Mouse (Mus musculus): ENCODE results near the gene Vmn1r21.
"Not testable (repeated sequence)": the region's sequence is repeated elsewhere in the genome, so short reads cannot be mapped to it uniquely, and the experiment has no call there.

The Vmn1r21 gene

DNA sequence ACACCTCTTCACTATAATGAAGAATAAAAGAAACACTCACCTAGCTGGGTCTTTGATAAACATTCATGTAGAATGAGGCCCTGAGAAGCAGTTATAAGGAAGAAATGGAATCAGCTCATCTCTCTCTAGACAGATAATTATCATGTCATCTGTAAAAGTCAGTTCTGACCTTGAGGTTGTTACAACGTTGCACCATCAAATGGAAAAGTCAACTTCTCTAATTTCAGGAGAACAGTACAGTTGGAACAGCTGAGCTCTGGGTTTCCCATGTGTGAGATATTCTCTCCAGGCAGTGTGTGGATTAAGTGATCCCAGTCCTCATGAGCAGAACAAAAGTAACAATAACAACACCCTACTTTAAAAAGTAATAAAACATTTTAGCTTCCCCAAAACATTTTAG lies at the start of gene Vmn1r21:
Gene Vmn1r21 (minus strand): TSS at position 58 of the 400 bp plus-strand sequence.
- DNase-seq (ENCODE audit: low spot score in 2 of 2), result no peak

DNA sequence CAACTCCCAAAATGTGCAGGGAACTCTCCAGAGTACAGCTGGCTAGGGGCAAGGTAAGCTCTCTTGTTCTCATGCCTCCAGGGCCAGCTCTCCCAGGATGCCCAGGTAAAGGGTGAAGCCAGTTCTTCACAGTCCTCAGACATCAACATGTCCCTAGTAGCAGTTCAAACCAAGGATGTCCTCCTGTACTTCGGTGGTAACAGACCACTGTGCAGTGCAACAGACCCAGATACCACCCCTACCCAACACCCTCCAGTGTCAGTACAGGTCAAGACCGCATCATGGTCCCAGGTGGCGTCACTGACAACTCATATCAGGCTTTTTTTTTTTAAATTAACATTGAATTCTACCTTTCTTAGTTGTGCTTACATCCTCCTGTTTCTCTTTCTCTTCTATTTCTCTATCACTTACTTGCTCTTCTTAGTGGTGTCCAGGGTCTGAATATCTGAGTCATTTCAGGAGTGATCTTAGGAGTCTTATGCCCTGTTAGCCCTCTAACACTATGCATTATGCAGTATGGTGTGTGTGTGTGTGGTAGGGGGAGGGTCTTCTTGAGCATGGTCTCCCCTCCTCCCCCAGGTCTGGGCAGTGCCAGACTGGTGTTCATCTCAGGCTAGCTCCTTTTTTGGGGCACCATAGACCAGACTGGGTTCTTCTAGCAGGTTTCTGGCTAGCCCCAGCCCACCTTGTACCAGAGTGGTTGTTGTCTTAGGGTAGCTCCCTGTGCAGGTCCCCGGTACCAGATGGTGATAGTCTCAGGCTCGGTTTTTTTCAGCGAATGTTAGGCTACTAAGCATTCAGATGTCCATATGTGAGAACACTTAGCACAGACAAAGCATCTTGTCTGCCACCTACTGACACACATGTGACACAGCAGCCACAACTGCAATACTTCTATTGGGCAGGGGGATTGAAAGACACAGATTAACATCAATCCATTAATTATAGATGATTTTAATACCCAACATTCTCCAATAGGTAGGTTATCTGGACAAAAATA lies 9.2 kb upstream of the Vmn1r21 start:
- DNase-seq (ENCODE audit: low spot score in 2 of 2), result peak; percentile 11 to 36

DNA sequence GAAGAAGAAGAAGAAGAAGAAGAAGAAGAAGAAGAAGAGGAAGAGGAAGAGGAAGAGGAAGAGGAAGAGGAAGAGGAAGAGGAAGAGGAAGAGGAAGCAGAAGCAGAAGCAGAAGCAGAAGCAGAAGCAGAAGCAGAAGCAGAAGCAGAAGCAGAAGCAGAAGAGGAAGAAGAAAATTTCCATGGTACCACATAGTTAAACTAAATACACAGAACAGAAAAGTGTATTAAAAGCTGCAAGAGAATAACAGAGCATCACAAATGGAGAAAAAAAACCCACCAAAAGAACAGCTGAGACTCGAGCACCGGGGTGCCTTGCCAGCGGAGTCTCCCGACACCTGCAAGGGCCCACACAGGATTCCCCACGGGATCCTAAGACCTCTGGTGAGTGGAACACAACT lies 1.0 kb upstream of the Vmn1r21 start:
- DNase-seq (ENCODE audit: low spot score in 2 of 2), result not testable (repeated sequence)

DNA sequence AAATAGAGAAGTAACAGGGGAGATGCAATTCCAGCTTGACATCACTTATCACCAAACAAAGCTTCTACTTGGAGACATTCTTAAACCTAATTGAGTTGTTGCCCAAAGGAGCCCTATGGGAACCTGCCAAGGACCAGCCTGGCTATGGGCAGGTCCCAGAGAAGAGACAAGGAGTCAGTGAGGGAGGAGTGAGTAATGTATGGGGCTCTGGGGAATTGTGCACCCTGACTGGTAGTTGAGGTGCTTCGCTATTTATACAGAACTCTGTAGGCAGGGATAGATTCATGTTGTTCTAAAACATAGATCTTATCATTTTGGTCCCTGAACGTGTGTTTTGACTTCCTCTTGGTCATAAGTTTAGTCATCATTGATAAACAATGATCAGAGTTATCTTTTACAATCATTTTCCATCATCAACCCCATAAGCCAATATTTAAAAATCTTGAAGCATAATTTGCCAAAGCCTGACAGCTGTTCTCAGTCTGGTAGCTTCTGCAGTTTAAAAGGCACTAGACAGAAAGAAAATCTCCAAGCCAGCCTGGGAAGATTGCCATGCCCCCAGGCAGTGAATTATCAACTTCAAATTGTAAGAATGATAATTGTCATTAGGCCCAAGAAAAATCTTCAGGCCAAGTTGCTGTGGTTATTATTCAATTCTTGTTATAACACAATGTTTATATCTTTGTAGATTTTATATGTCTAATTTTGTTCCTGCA lies 10.3 kb downstream of the Vmn1r21 start:
- DNase-seq (ENCODE audit: low spot score in 2 of 2), result peak in 1 of 2 experiments; percentile 2

DNA sequence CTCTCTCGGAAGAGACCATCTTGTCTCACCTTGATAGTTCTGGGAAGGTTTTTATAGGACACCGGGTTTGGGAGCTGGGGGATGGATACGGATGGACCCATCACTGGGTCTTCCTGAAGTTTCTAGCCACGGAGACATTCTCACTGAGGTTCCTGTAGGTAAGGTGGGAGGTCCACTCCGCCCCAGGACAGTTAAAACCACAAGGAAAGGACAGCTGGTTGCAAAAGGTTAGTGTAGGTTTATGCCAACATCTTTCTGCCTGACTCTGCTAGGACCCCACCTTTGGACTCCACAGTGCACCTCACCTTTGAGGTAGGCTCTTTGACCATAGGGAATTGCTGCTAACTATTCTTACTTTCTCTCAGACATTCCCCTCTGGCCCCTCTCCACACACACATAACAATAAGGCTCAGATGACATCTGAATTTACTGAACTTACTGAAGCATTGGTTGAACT lies 24.9 kb downstream of the Vmn1r21 start:
- DNase-seq (ENCODE audit: low spot score in 2 of 2), result no peak

DNA sequence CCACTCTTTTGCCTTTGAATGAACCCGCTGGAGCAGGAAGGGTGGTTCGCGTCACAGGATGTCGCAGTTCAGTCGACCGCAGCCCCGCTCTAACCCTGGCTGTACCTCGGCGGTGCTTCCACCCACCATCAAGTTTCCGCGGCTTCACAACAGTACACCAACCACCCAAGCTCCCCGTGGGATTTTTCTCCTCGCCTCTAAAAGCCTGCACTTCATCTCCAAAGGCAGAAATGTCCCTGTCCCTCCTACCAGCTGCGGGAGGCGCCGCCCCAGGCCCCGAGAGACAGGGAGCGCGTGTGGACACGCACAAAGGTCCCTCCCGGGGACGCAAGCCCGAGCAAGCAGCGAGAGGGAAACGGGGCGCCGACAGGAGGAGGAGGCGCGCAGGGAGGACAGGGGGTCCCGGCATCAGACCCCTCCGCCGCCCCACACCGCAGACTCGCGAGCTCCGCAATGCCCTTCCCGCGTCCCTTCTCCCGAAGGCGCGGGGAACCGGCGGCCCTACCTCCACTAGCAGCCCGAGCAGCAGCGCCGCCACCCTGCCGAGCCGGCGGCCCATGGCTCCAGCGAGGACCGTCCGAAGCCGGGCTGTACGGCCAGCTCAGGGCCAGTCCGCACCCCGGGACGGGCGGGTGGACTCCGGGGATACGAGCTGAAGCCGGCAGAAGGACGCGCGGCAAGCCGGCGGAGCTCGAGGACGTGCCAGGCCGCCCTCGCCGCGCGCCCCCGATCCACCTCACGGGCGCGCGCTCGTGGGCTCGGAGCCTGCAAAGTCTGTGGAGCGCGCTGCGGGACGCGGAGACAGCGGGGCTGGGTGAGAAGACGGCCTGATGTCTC lies 25.5 kb downstream of the Vmn1r21 start, which contains the start of gene Vopp1:
Gene Vopp1 (minus strand): TSS at position 738 of the 837 bp plus-strand sequence.
- DNase-seq (ENCODE audit: low spot score in 2 of 2), result peak; percentile 77 to 79

DNA sequence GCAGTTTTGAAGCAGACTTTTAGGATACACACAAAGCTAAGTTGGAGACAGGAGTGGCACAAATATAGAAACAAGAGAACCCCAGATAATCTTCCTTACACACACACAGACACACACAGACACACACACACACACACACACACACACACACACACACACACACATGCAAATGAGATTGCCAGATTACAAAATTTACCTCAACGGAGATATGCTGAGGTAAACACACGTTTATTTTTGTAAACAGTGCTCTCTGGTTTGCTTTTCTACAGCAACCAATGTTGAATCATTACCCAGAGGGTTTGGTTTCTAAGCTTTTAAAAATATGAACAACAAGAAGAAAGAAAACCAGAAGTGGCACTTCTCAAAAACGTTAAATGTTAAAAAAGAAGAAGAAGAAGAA lies 26.7 kb downstream of the Vmn1r21 start:
- no peak for DNase-seq (ENCODE audit: low spot score in 2 of 2)

DNA sequence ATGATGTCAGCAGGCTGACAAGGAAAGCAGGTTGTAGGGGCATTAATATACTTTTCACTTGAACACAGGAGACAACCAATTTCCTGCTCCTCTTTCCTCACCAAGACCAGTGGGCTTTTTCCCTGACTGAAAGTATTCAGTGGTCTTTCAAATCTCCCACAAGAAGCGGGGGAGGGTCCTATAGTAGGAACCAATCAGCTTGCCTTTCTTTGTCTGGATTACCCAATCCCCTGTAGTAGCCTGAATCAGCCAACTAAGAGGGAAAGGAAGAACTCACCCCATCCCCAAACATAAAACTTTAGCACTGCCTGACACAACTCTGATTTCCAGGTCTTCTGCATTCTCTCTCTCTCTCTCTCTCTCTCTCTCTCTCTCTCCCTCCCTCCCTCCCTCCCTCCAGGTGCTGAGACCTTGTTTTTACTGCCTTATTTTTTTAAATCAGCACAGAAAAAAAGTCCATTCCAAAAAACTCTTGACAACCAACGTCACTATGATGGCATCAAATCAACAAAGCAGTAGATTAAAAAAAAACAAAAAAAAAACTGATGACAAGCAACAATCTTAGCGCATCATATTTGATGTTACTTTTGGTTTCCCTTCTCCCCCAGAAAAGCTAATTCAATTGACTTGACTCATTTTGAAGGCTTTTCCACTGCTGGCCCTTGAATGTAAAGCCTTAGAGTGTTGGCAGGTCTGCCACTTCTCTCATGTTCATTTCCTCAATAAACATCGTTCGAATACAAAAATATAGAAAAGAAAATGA lies 27.3 kb downstream of the Vmn1r21 start:
- no peak for DNase-seq (ENCODE audit: low spot score in 2 of 2)

DNA sequence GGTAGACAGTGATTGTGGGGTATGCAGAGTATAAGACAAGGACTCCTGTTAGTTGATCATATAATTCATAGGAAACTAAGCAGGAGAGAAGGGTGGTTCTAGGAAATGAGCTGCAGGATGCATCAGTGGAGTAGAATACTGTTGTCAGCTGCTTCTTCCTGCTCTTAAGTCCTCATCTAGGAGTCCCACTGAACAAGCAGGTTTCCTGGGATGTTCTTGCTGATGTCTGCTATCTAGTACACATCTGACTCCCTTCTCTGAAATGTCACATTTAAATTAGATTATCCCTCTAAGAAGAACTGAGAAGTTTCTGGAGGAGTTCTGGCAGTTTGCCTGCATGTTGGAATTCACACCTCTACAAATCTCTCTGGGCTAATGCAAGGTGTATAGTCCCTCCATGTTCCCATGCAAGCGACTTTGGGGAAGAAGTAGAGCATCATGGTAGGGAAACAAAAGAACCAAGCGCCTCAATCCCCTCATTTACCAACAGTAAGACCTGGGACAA lies 35.7 kb downstream of the Vmn1r21 start:
- peak; percentile 37 to 53 for DNase-seq (ENCODE audit: low spot score in 2 of 2)

DNA sequence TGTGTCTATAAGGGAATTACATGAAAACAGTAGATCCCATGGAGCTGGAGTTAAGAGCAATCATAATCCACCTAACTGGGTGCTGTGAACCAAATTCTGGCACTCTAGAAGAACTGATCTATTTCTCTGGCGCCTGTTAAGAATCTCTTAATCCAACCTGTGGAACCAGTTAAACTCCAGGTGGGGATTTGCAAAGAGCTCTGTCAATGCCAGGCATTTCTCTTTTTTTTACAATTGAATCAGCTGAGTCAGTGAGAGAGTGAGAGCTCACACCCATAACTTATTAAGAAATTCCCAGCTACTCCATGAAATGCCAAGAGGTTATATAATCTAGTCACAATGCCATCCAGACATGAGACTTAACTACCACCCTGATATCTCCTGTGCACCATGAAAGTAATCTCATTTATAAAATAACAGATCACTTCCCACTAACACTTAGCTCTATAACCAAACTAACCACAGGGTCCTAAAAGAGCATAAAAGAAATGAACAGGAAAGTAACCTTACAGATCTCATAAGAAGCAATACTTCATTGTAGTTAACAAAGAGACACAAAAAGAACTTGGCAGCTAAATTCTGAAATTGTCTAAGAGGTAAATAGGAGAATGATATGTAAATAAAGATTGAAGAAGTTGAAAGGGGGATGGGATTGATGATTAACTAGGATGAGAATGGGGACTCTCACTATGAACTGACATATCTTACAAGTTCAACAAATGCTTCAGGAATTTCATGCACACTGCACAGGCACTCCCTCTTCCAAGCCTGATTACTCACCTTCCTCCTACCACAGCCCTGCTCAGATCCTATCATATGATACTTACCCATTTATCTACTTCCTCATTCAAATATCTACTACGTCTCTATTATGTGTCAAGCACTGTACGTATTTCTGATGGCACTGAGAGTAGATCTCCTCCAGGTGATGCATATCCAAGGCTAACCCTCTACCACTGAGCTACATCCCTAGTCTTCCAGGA lies 38.1 kb downstream of the Vmn1r21 start:
- no peak for DNase-seq (ENCODE audit: low spot score in 2 of 2)

DNA sequence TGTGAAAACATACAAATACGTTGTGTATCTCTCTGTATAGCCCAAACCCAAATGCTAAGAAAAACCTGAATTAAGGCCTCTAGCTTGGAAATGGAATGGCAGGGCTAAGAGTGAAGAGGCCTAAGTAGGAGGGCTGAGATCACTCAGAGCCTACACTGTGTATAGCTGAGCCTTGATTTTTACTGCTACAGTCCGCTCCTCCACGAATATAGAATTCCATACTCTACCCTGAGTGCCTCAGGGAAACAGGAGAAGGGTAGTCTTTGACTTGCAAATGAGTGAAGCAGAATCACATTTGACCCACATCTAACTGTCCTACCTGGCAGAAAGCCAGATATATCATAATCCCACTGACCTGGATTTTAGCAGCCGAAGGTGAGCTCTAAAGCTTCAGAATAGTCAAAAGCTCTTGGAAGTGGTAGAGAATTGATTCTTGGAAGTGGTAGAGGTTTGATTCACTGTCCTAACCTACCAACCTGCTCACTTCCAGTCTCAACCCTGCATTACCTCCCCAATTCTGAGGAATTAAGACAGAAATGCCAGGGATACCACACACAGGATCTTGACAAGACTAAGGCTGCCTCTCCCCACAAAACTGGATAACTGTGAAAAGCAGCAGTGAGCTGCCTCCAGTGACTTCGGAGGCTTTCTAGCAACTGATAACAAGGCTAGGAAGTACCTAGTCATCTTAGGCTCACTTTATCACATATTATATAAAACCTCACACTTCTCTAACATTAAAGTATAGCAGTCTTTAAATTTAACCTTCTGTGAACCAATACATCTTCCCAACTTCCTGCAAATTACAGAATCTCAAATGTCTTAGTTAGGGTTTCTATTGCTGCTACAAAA lies 44.7 kb downstream of the Vmn1r21 start:
- no peak for DNase-seq (ENCODE audit: low spot score in 2 of 2)

DNA sequence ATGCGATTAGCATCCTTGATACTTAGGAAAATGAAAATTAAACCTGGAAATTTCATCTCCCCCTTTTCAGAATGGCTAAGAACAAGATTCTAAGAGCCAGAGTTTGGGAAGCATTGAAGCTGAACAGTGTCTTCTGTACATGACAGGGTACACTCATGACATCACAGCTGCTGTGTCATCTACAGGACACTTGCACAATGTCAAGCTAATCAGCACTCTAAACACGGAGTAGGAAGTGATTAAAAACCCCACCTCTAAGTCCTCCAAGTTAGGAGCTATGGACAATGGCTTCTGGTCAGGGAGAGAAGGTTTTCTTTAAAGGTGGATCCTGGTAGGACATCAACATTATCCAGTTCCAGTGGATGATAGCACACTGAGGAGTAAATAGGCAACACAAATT lies 47.0 kb downstream of the Vmn1r21 start:
- DNase-seq (ENCODE audit: low spot score in 2 of 2), result no peak

DNA sequence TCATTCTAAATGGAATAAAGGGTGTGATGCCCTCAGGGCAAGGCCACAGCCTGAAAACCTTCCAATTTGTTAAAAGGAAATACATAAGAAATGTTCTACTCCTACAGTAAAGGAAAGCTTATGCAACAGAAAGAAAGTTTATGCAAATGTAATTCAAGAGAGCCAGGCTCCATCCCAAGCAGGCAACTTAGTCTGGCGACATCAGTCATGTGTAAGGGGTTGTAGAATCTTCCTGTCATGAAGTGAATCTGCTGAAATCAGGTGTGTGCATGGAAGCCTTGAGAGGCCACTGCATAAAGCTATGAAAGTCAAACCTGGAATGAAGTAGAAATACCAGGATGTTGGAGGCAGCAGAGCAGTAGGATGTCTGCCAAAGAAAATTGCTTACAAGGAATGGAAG lies 51.2 kb downstream of the Vmn1r21 start:
- peak; percentile 29 to 45 for DNase-seq (ENCODE audit: low spot score in 2 of 2)

DNA sequence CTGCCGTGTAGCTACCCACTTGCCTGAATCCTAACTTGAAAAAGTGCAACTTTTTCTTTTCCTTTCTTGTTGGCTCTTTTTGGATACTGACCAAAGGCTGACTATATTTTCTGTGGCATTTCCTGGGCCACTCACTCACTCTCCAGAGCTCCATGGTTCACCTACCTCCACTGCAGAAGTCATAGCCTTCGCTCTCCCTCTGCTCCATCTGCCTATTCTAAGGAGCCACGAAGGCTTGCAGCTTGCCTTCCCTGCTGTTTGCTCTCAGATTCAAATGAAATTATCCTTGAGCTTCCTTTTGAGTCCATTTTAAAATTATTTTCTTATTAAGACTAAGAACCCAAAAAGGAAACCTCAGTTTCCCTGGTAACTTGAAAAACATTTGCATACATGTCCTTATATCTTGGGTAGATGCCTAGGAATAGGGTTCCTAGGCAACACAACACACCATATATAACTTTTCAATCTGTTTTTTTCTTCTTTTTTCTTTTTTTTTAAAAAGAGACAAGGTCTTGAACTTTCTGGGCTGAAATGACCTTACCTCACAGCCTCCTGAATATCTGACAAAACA lies 53.2 kb downstream of the Vmn1r21 start:
- DNase-seq (ENCODE audit: low spot score in 2 of 2), result no peak

DNA sequence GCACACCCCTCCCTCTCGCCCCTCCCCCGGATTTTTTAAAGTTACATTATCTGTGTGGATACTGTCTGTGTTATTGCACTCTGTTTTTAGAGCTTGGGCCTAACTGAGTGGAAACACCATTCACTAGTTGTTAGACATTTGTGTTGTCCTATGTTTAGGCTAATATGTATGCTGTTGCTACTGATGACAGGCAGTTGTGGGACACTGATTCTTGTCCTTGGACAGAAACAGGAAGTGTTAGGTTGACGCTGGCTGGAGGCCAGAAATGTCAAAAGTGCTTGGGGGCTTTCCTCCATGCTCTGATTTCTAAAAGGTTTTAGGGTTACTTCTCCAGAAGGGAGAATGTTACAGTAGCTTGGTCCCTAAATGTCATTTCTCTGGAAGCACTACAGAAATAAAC lies 54.3 kb downstream of the Vmn1r21 start:
- no peak for DNase-seq (ENCODE audit: low spot score in 2 of 2)
